Mouse (Mus musculus): Measurements from ENCODE around the gene Rin2.

DNA sequence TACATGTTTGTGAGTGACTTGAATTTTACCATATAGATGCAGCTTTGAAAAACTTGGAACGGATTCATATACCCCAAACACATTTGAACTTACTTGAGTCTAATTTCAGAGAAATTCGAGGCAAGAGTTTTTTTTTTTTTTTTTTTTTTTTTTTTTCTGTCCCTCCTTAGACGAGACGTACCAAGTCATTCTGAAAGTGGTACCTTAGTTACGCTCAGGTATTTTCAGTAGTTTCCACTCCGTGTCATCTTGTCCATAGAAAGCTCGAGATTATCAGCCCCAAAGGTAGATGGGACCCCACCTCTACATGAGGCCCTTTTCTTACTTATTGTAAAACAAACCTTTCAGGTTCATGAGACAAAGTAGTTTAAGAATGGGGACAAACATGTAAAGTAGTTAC lies 55.9 kb downstream of the Rin2 start:
- TF ChIP-seq POLR2A (IDR thresholded peaks at IDR 0.05; ENCODE audit: borderline replicate concordance, insufficient read depth, low read length) (no peak), CTCF (IDR thresholded peaks at IDR 0.05; ENCODE audit: borderline replicate concordance, insufficient read depth, low read depth, low read length) (no peak)
